Mouse (Mus musculus): ENCODE measurements around the gene Epn1.

DNA sequence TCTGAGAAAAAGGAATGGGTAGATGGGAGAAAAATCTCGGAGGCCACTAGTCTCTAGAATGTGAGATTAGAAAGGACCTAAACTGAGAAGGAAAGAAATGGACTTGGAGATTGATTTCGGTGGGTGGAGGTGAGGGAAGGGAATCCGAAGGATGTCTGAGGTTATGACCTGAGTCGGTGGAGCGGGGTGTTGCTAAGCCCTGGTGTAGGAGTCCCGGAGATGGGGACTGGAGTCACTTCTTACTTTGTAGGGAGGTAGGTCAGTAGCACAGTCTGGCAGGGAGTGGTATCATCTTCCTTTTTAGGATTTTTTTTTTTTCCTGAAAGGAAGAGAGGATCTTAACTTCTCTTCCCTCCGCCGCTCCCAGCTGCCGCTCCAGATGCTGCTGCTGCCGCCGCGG lies 27.6 kb upstream of the Epn1 start:
- no peak for TF ChIP-seq GATA1 (IDR thresholded peaks at IDR 0.05; ENCODE audit: borderline replicate concordance, low read length)
- TF ChIP-seq FLI1 (IDR thresholded peaks at IDR 0.05; ENCODE audit: low read length): no peak

Data from megakaryocyte, embryonic 14.5 days (primary cell).